Mouse (Mus musculus): Measurements from ENCODE around the gene Pde6h.

Gene Pde6h

GRCm38 (mm10) chr6:136912751-136913265 lies 10.8 kb upstream of the Pde6h start:
- DNase-seq = no peak

- no peak for DNase-seq
Measured at GRCm38 (mm10) chr6:136913384-136914126, 10.1 kb upstream of the Pde6h start.

DNA sequence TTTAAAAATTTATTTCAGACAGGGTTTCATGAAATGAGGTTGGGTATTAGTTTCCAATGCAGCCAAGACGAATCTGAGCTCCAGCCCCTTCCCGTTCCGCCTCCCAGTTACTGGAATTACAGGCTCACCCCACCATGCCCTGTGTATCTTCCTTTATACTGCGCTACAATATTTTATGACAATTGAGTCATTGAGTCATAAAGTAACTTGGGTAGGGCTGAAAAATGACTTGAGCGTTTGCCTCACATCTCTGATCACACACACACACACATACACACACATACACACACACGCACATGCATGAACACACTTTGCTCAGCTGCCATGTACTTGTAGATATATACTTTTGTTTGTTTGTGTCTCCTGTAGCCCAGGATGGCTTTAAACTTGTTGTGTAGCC lies 9.4 kb upstream of the Pde6h start:
- no peak for DNase-seq

DNA sequence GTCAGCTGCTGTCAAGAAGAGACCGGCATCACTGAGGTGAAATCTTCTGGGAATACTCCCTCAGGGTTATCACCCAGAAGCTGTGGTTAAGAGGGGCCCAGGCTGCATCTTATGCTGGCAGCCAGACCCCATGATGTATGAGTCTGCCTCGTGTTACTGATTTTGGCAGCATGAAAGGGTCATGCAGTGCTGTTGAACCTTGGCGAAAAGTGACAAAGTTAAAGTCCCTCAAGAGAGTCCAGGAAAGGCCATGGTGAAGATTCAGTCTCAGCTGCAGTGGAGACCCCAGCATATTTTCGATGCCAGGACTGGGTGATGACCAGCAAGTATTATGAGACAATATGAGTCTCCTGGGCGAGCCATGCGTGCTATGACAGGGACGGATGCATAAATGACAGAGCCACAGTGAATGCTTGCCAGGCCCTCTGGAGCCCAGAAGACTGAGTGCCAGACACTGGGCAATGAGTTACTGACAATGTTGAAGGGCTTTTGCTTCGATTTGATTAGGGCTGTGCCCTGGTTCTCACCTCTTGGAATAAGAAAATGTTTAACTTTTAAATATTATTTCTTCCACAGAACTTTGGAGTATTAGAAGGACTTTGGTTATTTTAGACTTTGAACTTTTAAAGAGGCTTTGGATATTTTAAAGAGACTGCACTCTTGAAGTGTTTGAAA lies 7.8 kb upstream of the Pde6h start:
- peak in 1 of 2 experiments; percentile 30 for DNase-seq

- DNase-seq = no peak
Measured at GRCm38 (mm10) chr6:136917885-136918284, 5.7 kb upstream of the Pde6h start.

DNA sequence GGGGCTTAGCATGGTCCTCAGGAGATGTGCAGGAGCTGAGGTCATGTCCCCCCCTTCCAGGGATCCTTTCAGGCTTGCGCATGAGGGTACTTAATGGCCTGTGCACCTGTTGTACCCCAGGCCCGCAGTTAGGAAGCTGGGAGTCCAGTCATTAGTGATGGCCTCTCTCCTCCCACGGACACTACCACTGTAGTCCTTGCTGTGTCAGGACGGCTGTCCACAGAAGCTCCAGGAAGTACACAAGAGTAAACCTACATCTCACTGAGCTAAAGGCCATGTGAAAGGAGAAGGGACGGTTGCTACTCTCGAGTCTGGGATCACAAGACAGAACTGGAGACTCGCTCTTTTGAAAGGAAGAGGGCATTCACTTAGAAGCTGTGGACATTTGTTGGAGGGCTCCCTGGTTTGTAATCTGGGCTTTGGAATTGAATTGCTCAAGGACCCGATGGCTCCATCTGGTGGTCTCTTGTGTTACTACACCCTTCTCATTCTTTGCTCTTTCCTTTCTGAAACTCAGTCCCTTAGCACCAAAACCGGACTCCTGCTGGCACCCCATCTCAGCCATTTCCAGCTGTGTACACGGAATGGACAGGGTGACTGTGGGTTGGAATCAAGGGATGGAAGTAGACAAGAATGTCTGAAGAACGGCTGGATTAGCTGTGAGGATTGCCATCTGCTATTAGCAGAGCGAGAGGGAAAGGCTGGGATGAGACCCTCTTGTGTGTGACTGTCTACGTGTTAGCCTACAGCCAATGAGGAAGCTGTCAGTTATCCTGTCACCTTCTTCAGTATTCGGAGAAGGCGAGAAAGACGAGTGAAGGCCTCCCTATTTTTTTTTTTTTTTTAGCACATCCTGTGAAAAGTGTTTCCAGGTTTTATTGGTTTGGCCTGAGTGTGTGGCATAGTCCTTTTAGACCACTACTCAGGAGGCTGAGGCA lies 3.0 kb upstream of the Pde6h start:
- DNase-seq = peak; percentile 86 to 90

DNA sequence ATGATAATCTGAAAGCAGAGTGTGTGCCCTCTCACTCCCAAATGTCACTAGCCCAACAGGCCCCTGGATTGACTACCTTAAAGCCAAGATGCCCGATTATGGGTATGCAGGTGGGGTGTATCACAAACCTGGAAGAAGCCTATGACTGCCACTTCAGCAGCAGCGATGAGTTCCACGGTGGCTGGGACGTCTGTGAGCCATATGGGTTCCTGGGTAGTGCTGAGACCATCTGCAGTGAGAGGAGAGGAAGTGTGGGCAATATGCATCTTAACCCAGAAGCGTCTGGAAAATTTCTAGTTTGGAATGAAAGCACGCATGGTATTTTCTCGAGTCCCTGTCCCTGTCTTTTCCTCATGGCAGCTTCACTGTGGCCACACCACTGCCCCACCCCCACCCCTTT lies 2.0 kb upstream of the Pde6h start:
- no peak for DNase-seq

DNA sequence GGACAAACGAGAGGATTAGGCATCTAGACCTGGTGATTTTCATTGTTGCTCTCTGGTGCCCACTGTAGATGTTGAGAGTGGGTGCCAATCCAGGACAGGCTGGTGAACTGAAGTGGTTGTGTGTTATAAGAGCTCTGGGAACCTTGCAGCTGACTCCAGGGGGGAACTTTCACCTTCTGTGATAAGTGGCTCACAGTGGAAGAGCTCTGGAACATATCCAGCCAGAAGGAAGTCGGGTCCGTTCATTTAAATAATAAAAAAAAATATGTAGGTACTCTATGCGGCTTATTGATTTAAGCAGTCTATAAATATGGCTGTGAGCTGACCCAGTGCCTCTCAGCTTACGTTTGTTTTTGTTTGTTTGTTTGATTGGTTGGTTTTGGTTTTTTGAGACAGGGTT lies 1.6 kb upstream of the Pde6h start, which contains the start of gene Erp27:
Gene Erp27 (minus strand): TSS at position 101 of the 400 bp plus-strand sequence.
- DNase-seq = no peak

DNA sequence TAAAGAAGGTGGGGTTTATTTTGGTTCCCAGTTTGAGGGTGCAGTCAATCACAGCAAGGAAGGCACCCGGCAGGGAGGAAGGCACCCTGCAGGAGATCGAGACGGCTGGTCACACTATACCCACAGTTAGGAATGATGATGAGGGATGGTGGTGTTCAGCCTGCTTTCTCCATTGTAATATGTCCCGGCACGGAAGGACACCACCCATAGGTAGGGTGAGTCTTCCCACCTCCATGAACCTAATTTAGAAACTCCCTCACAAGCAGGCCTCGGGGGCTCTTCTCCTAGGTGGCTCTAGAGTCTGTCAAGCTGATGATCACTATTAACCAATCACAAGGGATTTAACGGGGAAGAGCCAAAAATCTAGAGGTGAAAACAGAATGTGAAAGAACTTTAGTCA lies 761 bp upstream of the Pde6h start:
- DNase-seq = no peak

DNA sequence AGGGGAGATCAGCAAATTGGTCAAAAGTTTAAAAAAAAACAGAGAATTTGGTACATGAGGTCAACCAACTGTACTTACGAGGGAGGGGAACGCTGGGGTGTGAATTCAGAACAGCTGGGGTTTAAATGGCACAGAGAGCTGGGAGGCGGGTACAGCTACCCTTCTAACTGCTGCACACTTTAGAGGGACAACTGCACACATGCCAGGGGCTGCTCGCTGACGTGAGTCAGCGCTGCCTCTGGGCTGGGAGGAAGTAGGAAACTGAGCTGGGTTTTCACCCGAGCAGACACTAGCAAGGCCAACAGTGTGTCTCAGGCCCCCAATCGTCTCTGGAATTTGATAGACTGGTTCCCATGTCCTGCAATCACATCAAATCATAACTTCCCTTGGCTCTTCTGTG lies 1.4 kb downstream of the Pde6h start:
- no peak for DNase-seq

GRCm38 (mm10) chr6:136927626-136928025 lies 4.0 kb downstream of the Pde6h start:
- DNase-seq = no peak

- DNase-seq = no peak
Measured at GRCm38 (mm10) chr6:136930677-136931076, 7.0 kb downstream of the Pde6h start.

- DNase-seq = no peak
Measured at GRCm38 (mm10) chr6:136931246-136931645, 7.6 kb downstream of the Pde6h start.

- no peak for DNase-seq
Measured at GRCm38 (mm10) chr6:136934068-136934467, 10.4 kb downstream of the Pde6h start.

- no peak for DNase-seq
Measured at GRCm38 (mm10) chr6:136935233-136935632, 11.6 kb downstream of the Pde6h start.

DNA sequence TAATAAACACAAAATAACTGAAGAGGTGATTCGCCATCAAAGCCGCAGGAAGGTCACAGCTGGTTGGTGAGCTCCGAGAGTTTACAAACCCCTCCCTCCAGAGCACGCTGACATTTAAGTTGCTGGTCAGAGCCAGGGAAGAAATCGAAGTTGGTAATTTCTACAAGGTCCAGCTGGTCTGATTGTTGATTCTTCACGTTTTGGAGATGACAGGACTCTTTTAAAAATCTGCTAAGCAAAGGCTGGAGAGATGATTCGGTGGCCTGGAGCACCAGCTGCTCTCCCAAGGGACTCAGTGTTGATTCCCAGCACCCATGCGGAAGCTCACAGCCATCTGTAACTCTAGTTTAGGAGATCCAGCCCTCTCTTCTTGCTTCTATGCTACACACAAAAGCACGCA lies 12.7 kb downstream of the Pde6h start:
- no peak for DNase-seq

DNA sequence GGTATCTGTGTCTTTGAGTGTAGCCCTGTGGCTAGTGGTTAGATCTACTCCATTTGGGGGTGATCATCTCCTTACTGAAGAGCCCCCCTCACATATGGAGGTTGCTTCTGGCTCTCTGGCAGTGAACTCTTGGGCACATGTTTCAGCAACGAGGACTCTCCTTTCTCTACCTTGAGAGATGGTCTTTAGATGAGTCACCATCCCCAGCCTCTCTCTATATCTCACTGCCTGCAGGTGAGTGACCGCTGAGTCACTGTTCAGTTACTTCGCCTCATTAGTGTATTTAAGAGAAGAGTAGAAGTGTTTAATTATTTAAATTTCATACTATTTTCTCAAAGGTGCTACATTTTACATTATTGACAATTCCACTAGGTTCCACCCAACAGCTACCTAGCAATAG lies 13.5 kb downstream of the Pde6h start:
- no peak for DNase-seq

- DNase-seq = peak in 1 of 2 experiments; percentile 12
Measured at GRCm38 (mm10) chr6:136938331-136939126, 14.9 kb downstream of the Pde6h start.

DNA sequence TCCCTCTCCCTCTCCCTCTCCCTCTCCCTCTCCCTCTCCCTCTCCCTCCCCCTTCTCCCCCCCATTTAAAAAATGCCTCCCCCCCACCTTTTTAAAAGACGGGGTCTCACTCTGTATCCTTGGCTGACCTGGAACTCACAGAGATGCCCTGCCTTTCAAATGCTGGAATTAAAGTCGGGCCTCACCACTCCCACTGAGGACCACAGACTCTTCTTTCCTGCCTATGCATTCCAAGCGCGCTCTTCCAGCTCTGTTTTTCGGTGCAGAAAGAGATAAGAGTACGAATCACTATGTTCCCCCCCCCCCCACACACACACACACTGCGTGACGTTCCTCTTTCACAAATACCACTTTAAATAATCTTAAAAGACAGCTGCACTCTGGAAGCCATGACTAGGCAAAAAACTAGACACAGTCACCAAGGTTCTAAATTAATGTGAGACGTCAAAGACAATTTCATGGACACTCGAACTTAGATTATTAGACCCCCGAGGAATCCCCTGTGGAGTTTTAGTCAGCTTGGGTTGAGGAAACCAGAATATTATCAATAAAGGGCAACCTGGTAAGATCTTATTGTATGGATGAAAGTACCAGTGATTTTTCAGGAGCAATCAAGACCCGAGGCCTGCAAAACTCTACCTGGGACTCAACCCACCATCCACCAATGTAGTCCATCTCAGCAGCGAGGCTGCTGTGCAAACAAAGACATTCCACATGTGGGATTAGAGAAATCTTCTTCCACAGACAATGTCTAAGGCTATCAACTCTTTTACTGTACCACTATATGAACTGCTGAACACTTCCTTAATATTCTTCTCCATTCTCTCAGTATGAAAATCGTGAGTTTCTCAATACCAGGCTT lies 15.9 kb downstream of the Pde6h start:
- DNase-seq = no peak

- DNase-seq = no peak
Measured at GRCm38 (mm10) chr6:136940188-136940960, 16.7 kb downstream of the Pde6h start.

Measured in cerebellum, postnatal 10 days (tissue).